Mouse (Mus musculus) kidney, embryonic 14.5 days (tissue): Measurements from ENCODE around the gene Dpm1. TPM values are rescaled to one million over a fixed set of nuclear protein-coding genes. Genes with fewer than 3 reads are reported as not detected.
A peak's percentile ranks its signal among the peaks of the same experiment; 100 is the strongest.

Experiments used
- ATAC-seq: fragments of 200-750 bp; cut with Nextera tagmentation; 2 replicates; pipeline ENCODE4 v1.8.0; 2017; ENCODE audit warnings: moderate number of reproducible peaks, mild to moderate bottlenecking, moderate TSS enrichment, moderate library complexity; ENCODE audit not compliant: low FRiP score, low TSS enrichment
- H3K27ac ChIP-seq: fragments of 300-500 bp; sonication (generic); 2 replicates; pipeline ENCODE4 v1.5.1; 2014; ENCODE audit warnings: low read depth, mild to moderate bottlenecking, low read length, moderate library complexity, mixed read lengths
- H3K27me3 ChIP-seq: fragments of 300-500 bp; sonication (generic); 2 replicates; pipeline ENCODE4 v1.6.1; 2014; ENCODE audit warnings: mild to moderate bottlenecking, low read length; ENCODE audit not compliant: control insufficient read depth, insufficient read depth
- H3K36me3 ChIP-seq: fragments of 300-500 bp; sonication (generic); 2 replicates; pipeline ENCODE4 v1.6.1; 2014; ENCODE audit warnings: low read length, mixed read lengths; ENCODE audit not compliant: control insufficient read depth, insufficient read depth
- H3K4me1 ChIP-seq: fragments of 300-500 bp; sonication (generic); 2 replicates; pipeline ENCODE4 v1.6.1; 2014; ENCODE audit warnings: low read length, mixed read lengths; ENCODE audit not compliant: control insufficient read depth, insufficient read depth
- H3K4me2 ChIP-seq: fragments of 300-500 bp; sonication (generic); replicated peaks from 2 replicates; pipeline ENCODE4 v1.6.1; 2014; ENCODE audit warnings: low read depth, mild to moderate bottlenecking, low read length
- H3K4me3 ChIP-seq: fragments of 300-500 bp; sonication (generic); 2 replicates; pipeline ENCODE4 v1.5.1; 2014; ENCODE audit warnings: mild to moderate bottlenecking, low read length
- H3K9ac ChIP-seq: fragments of 300-500 bp; sonication (generic); 2 replicates; pipeline ENCODE4 v1.6.1; 2014; ENCODE audit warnings: low read depth, mild to moderate bottlenecking, low read length, moderate library complexity
- H3K9me3 ChIP-seq: fragments of 300-500 bp; sonication (generic); 2 replicates; pipeline ENCODE4 v1.6.1; 2016; ENCODE audit warnings: low read length; ENCODE audit not compliant: control insufficient read depth
- WGBS: fragments of 180-500 bp; shearing (Covaris S2); extraction: QIAGEN DNeasy Blood & Tissue Kit; methylation state at CpG from one replicate; pipeline ENCODE4 v1.1.7; 2014; 5-methylcytosine and 5-hydroxymethylcytosine counted together
- polyA plus RNA-seq: library from polyadenylated mRNA; unstranded; fragments of >200 nt; fragmentation: Nextera tagmentation; extraction: Ambion mirVana; gene quantifications from 2 replicates; pipeline ENCODE4 v1.2.1, GENCODE M21; 2014

Dpm1 gene
- polyA plus RNA-seq, 1 experiment from 2014 or later = 82.3 TPM

DNA sequence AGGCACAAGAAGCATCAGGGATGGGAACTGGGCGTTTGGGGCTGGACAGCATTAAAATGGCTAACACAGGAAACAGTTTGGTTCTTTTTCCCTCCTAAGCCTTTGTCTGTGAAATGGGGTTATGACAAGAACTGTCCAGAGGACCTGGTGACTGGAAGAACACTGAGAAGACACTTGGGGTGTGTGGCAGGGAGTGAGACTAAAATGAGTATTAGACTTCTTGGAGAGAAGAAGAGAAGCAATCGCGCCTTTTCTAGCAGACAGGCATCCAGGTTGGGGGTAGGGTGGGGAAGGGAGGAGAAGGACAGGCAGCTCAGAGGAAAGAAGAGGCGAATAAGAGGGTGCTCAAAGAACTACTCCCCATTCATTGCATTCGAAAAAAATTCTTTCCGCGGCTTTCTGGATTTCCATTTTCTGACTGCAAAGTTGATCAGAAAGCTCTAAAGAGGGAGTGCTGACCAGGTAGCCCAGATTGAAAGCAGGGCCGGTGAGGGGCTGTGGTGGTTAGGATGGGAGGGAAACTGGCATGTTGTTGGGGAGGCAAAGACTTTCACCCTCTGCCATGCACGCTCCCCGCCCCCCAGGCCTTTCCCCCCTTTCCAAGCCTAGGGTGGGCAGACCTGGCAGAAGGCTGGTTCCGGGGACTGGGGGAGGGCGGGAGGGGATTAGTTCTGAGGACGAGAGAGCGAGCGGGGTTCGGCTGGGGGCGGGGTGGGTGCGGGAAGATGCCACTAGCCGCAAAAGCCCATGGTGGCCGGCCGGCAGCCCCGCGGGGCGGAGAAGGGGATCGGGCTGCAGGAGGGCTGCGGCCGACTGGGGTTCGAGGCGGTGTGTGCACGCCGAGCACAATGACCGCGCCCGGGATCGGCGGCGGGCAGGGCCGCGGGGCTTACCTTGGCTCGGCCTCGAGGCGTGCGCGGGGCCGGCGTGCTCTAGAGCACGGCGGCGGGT is 24.4 kb downstream of the Dpm1 start:
- H3K4me3 ChIP-seq = peak overlapping the region; percentile 99
- peak; percentile 30 for ATAC-seq
- H3K36me3 ChIP-seq = peaks cover 44% of the 10 kb centered on the region
- H3K9ac ChIP-seq = peak overlapping the region; percentile 99
- peak overlapping the region; percentile 97 for H3K27ac ChIP-seq
- no peaks in the 10 kb centered on the region for H3K27me3 ChIP-seq
- H3K9me3 ChIP-seq = 0 out of 2 replicates have a peak, but pooled peaks cover 3% of the 10 kb centered on the region
- under 1% methylated on average over 34 of the region's 49 CpGs for WGBS
- H3K4me2 ChIP-seq = peak overlapping the region; percentile 50
- H3K4me1 ChIP-seq = peaks cover 12% of the 10 kb centered on the region

DNA sequence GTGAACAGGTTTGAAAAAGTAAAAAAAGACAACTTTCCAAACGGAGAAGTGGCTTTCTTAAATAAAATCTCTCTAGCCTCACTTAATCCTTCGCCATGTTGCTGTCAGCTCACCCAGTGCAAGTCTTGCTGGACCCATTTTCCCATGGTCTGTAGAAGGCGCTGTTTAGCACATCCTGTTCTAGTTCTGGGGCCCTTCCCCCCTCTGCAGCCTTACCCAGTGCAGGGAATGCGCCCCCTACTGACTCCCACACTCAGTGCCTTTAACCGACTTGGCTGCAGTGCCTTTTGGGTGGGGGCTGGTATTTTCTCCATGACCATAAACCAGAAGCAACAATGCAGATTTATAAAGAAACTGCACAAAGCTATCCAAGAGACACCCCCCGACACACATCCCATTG is 25.1 kb downstream of the Dpm1 start:
- peak; percentile 22; the same call in 1 of the 2 replicates for ATAC-seq
- Histone ChIP-seq H3K36me3 (peaks cover 42% of the 10 kb centered on the region), H3K9ac (peak overlapping the region; percentile 99), H3K27ac (peak overlapping the region; percentile 97), H3K9me3 (0 out of 2 replicates have a peak, but pooled peaks cover 3% of the 10 kb centered on the region), H3K4me3 (peak overlapping the region; percentile 99), H3K4me1 (peaks cover 17% of the 10 kb centered on the region), H3K27me3 (no peaks in the 10 kb centered on the region), H3K4me2 (peak overlapping the region; percentile 50)
- WGBS = 7% methylated on average over 6 of the region's 6 CpGs

DNA sequence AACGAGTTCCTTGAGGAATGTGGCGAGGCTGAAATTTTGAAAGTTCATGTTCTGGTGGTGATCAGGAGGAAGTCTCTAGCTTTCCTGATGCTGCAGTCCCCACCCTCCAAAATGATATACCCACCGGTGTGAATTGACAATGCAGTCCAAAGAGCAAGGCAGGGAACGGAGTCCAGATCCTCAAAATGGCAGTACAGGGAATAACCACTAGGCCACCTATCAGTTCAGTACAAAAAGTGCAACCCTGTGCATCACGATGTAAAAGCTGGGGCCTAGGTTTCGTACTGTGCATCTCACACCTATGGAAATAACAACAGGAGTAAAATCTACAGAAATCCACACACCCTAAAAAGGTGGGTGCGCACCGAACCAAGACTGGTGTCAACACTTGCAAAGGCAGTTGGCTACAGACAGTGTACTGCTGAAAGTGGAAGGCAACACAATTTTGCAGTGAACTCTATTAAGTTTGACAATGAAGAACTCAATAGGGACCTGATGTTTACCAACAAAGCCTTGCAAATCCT is 25.9 kb downstream of the Dpm1 start:
- ATAC-seq = no peak
- H3K36me3 ChIP-seq = peaks cover 36% of the 10 kb centered on the region
- peaks cover 23% of the 10 kb centered on the region for H3K4me1 ChIP-seq
- H3K9me3 ChIP-seq = 0 out of 2 replicates have a peak, but pooled peaks cover 3% of the 10 kb centered on the region
- no peak overlapping the region; the same call in 1 of the 2 replicates for H3K9ac ChIP-seq
- 78% methylated on average over 8 of the region's 8 CpGs for WGBS
- peak overlapping the region; percentile 99 for H3K4me3 ChIP-seq
- H3K27ac ChIP-seq = no peak overlapping the region
- H3K4me2 ChIP-seq = peak overlapping the region; percentile 50
- H3K27me3 ChIP-seq = no peaks in the 10 kb centered on the region

DNA sequence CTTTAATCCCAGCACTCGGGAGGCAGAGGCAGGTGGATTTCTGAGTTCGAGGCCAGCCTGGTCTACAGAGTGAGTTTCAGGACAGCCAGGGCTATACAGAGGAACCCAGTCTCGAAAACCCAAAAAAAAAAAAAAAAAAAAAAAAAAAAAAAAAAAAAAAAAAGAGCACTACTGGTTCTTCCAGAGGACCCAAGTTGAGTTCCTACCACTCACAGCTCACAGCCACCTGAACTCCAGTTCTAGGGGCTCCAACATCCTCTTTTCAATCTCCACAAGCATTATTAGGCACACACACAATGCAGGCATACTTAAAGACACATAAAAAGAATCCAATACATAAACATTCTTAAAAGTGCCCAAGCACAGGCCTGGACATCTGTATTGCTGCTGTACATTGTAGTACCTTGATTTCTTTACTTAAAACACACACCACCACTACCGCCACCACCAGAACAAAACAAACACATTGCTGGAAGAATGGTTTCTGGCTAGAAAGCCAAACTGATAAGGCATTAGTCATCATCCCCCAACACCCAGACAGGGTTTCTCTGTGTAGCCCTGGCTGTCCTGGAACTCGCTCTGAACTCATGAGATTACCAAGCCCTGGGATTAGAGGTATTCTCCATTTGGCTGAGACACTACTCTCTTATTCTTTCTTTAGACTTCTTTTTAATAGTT is 30.2 kb downstream of the Dpm1 start:
- H3K4me3 ChIP-seq = no peak overlapping the region
- peaks cover 44% of the 10 kb centered on the region for H3K4me1 ChIP-seq
- H3K4me2 ChIP-seq = no peak overlapping the region; the same call in 1 of the 2 replicates
- H3K36me3 ChIP-seq = peaks cover 51% of the 10 kb centered on the region
- H3K27ac ChIP-seq = no peak overlapping the region
- no peak overlapping the region for H3K9ac ChIP-seq
- no peaks in the 10 kb centered on the region for H3K27me3 ChIP-seq
- 86% methylated on average over 4 of the region's 5 CpGs for WGBS
- 0 out of 2 replicates have a peak, but pooled peaks cover 3% of the 10 kb centered on the region for H3K9me3 ChIP-seq
- no peak for ATAC-seq

DNA sequence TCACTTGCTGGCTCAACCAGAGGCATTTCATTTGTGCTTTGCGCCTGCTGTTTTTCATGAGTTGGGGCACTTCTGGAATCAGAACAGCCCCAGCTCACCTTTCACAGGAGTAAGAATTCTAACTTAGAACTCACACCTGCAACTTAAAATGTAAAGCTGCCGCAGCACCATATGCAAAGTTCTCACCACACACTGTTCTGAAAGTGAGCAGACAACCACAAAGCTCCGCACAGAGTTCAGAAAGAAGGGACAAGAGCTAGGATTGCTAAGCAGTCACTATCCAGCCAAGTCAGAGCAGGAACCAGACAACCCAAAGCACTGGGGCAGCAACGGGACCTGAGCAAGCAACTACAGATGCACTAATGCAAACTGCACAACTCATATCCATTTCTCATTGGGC is 30.9 kb downstream of the Dpm1 start:
- Histone ChIP-seq H3K4me2 (0 out of 2 replicates have a peak overlapping the region, but pooled peaks have one; percentile 8), H3K4me1 (peaks cover 42% of the 10 kb centered on the region), H3K36me3 (peaks cover 52% of the 10 kb centered on the region), H3K9me3 (0 out of 2 replicates have a peak, but pooled peaks cover 3% of the 10 kb centered on the region), H3K4me3 (no peak overlapping the region), H3K27ac (no peak overlapping the region; the same call in 1 of the 2 replicates), H3K9ac (0 out of 2 replicates have a peak overlapping the region, but pooled peaks have one; percentile 12), H3K27me3 (no peaks in the 10 kb centered on the region)
- no peak for ATAC-seq
- 86% methylated on average over 4 of the region's 4 CpGs for WGBS

DNA sequence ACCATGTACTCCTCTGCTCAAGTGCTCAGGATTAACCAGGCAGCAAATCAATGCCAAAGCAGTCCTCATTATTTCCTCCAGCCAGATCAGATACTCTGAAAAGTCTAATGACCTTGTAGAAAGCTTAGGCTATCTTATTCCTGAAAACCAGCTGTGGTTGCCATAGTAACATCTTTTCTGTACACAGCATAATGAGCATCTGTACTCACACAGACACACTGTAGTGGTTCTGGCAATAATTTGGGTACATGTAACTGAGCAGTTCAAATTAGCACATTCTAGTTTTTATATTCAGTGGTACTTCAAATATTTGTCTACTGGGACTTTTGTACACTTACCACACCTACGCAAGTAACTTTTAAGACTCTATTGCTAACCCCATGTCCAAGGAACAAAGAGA is 32.0 kb downstream of the Dpm1 start:
- Histone ChIP-seq H3K36me3 (peaks cover 51% of the 10 kb centered on the region), H3K4me3 (no peak overlapping the region), H3K9ac (no peak overlapping the region), H3K9me3 (0 out of 2 replicates have a peak, but pooled peaks cover 2% of the 10 kb centered on the region), H3K4me2 (no peak overlapping the region), H3K27ac (no peak overlapping the region), H3K27me3 (no peaks in the 10 kb centered on the region), H3K4me1 (peaks cover 41% of the 10 kb centered on the region)
- no peak for ATAC-seq
- 87% methylated on average over 1 of the region's 1 CpGs for WGBS

DNA sequence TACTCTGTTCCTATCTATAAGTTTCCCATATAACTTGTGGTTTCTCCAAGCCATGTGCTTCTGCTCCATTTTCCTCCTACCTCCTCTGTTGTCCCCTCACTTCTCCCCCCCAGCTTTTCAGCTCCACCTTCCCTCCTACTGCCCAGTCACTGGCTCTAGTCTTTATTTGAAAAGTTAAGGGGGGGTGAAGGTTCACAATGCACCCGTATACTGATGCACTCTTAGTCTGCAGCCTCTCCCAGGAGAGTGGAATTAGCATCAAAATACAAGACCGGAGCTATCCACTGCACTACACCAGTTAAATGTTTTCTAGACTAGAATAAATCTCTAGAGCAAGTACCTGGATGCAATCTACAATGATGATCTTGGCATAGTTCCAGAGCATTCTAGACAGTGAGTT is 34.7 kb downstream of the Dpm1 start:
- no peak for ATAC-seq
- Histone ChIP-seq H3K27ac (no peak overlapping the region), H3K4me1 (peaks cover 32% of the 10 kb centered on the region), H3K9ac (no peak overlapping the region), H3K36me3 (peaks cover 49% of the 10 kb centered on the region), H3K4me3 (no peak overlapping the region), H3K27me3 (no peaks in the 10 kb centered on the region), H3K9me3 (no peaks in the 10 kb centered on the region), H3K4me2 (no peak overlapping the region)
- 45% methylated on average over 2 of the region's 2 CpGs for WGBS

DNA sequence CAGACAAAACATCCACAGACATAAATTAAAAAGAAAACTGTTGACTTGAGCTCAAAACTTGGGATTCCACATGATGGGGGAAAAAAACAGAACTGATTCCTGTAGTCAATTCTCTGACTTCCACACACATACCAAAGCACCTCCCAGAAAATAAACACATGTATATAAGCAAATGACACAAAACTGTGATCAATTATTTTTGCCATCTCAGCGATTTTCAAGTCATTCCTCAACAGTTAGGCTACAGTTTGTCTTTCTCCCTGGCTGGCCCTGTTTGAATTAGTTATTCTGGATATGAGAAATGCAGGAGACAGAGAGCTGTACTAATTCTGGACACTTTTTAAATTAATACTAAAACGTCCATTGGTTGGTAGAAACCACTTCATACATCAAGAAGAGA is 36.7 kb downstream of the Dpm1 start:
- H3K4me3 ChIP-seq = no peak overlapping the region
- H3K27ac ChIP-seq = no peak overlapping the region
- WGBS = 64% methylated on average over 2 of the region's 2 CpGs
- no peak overlapping the region for H3K9ac ChIP-seq
- H3K4me1 ChIP-seq = 0 out of 2 replicates have a peak, but pooled peaks cover 17% of the 10 kb centered on the region
- peaks cover 47% of the 10 kb centered on the region for H3K36me3 ChIP-seq
- H3K9me3 ChIP-seq = no peaks in the 10 kb centered on the region
- H3K27me3 ChIP-seq = no peaks in the 10 kb centered on the region
- H3K4me2 ChIP-seq = no peak overlapping the region
- no peak for ATAC-seq
